Mouse (Mus musculus) lung, adult 18-20 months (tissue): ENCODE data around the gene Cplx2.

Experiments
- DNase-seq, 2 experiments: peaks; one replicate each; pipeline ENCODE4 v3.0.0; 2022; ENCODE audit warnings: mixed read lengths in 2 of 2

The Cplx2 gene

DNA sequence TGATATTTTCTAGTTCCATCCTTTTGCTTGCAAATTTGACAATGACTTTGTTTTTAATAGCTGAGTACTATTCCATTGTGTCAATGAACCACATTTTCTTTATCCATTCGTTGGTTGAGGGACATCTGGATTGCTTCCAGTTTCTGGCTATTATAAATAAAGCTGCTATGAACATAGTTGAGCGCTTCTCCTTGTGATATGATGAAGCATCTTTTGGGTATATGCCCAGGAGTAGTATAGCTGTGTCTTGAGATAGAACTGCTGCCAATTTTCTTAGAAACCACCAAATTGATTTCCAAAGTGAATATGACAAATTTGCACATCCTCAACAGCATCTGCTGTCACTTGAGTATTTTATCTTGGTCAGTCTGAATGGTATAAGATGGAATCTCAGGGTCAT, 34.7 kb downstream of the Cplx2 start:
- DNase-seq, result no peak

DNA sequence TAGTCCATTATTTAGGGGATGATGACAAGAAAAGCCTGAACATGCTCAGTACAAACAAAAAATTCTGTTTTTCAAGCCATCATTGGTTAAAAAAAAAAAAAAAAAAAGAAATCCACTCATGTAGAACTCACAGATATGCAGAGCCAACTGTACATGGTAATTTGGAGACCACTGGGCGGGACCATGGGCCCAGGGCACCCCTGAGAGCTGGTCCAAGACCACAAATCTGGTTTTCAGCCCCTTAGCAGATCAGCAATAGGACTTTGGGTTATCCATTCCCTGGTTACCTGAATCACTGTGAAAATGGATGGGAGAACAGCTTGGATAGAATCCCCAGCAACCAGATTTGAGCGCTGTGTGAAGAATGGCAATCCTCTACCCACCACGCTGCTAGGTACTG, 40.5 kb downstream of the Cplx2 start:
- no peak for DNase-seq

DNA sequence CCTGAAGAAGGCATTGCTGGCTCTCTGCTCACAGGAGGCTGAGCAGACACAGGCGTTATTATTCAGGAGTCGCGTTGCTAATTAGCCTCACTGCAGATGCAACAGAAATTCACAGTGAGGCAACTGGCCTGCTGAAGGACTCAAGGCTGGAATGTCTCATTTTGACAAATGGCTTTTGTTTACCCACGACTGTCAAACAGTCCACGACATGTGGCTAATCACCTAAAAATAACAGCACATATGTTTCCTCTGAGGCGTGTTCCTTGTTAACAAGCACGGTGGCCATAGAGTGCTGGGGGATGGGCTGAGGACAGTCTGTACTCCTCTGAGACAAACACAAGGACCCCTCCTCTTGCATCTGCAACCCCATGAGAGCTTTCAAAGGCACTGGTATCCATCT, 41.1 kb downstream of the Cplx2 start:
- no peak for DNase-seq

DNA sequence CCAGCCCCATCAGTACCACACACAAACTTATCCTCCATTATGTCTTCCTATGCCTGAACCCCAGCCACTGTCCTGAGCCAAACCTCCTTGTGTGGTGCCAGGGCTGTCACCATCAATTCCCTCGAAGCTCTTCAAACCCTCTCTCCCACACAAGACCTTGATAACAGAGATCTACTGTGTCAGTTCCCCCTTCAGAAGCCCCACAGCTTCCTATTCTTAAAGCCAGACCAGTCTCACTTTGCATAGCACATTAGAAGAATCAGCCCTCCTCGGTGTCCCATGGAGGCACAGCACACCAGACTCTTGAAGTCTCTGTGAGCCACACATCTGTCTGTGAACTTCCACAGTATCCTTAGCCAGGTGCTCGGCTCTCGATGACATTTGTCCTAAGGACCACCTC, 41.6 kb downstream of the Cplx2 start:
- DNase-seq, result no peak

DNA sequence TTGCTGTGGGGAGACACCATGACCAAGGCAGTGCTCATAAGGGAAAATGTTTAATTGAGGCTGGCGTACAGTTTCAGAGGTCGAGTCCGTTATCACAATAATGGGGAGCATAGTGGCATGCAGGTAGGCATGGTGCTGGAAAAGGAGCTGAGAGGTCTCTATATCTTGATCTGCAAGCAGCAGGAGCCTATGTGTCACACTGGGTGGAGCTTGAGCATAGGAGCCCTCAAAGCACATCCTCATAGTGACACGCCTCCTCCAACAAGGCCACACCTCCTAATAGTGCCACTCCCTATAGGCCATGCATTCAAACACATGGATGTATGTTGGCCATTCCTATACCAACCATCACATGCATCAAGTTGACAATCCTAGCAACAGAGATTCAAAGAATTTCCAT, 43.9 kb downstream of the Cplx2 start:
- DNase-seq, result no peak

DNA sequence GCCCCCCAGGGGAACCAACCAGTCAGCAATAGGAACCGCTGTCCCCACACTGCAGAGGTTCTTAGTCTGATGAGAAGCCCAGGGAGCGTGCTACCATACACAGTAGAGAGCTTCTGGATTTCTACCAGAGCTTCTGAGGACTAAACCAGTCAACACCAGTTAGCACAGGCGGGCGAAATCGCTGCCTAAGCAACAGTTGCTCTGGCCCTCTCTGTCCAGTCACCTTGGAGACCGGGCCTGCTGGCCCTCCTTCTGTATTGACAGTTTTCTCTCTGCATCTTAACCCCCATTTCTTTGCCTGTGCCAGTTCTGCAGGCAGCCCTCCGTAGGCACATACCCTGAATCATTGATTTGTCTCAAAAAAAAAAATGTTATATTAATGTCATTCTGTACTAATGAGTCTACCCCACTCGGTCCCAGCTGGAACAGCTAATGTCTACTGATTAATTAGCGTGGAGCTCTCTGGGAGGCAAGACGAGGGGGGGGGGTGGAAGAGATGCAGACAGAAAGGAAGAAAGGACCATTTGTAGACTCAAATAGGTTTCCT, 47.7 kb downstream of the Cplx2 start:
- DNase-seq, result no peak

DNA sequence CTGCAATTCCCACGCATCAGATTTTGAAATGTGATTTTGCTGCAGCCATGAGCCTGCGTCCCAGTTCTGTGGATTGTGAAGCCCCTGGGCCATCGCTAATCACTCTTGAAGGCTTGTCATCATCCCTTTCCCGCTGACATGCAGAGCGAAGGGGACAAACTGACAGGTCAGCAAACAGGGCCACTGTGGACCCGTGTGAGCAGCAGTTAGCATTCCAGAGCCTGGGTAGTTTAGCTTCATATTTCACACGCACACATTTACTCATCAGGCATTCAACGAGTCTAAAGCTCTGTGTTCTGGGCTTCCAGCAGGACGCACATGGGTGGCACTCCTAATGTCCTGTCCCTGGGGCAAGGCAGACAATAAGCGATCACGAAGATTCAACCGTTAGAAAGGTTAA, 49.1 kb downstream of the Cplx2 start:
- no peak for DNase-seq

DNA sequence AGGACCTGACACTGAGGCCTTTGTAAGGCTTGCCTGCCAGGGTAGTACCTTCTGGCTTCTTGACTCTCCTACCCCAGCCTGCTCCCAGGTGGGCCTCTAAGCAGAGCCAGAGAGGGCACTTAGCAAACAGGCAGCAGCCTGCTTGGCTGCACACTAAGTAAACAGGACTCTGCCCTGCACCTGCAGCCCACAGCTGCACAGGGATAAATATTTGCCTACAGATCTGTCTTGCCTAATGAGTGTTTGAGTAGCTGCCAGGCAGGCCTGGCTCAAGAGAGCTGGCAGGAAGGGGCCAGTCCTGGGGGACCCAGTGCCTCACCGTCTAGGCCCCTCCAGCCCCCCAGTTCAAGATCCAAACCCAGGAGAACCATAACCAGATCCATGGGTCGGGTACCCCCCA, 54.1 kb downstream of the Cplx2 start:
- DNase-seq, result peak; percentile 70 to 77

DNA sequence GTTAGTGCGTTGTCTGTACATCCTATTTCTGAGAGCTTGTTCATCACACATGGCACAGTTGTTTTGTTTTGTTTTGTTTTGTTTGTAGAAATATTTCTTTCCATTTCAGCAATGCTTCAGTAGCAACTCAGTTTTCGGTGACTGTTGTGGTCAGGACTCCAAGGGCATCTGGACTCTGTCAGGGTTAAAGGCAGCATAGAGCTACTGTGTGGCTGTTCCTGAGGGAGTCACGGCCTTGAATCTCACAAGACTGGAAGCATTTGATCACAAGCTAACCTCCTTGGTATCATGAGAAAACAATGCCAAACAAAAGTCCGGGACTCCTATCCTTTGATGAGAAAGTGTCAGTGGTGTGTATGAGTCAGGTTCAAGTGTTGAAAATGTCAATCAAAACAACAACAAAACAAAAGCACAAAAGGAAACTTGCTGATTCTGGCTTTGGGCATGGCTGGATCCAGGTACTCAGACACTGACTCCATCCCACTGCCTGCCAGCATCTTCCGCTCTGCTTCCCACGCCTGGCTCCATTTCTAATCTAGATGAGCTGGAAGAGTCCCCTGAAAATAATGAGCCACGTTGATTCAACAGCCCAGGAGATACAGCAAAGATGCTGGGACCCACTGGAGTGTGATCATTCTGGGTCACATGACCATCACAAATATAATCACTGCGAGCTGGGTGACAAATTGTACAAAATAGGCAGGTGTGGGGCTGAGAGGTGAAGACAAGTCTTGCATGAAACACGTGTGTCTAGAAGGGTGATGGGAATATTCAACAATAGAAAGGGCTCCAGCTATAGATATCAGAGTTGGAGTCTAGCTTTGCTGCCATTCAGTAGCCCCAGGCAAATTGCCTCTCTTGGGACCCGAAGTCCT, 55.9 kb downstream of the Cplx2 start:
- DNase-seq, result no peak

DNA sequence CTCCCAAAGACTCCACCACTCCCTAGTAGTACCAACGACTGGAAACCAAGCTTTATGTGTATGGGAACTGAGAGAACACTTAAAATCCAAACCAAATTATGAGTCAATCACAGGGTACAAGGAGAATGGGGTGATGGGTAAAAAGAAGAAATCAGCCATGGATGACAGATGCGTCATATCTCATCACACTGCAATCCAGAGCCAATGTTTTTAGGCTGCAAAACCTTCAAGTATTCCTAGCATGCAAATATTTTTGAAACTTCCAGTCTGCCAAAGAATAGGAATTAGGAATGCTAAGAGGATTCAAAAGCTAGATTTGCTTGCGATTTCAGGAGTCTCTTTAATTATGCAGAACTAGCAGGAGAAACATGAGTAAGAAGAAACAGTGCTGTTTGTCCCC, 57.6 kb downstream of the Cplx2 start:
- DNase-seq, result peak in 1 of 2 experiments; percentile 30

DNA sequence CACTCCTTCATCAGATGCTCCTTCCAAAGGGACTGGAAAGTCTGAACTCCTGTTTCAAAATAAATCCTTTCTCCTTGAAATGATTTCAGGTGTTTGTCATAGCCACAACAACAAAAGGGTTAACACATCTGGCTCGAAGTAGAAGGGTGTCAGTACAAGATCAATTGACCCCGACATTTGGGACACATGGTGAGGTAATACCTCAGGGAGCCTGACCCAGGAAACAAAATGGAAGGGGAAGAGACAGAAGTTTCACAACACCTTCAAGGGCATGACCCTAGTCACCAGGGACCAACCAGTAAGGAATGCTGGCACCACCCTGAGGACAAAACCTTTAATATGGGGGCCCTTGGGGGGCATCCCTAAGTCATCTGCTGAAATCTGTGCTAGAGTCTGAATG, 58.9 kb downstream of the Cplx2 start:
- no peak for DNase-seq

DNA sequence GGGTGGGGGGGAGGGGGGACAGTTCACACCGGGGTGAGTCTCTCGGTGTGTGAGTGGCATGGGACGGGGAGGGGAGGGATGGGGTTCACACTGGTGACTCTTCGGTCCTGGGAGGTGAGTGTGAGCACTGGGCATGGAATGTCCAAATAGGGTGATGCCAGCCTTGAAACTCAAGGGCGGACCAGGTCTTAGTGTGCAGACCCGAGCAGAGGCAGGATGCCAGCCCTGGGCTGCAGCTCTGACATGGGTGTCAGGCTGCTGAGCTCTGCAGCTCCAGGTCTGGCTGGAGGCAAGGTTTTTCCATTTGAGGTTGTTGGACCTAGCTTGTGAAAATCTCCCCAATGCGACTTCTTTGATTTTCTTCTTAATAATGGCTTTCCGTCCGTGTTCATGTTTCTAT, 60.0 kb downstream of the Cplx2 start:
- no peak for DNase-seq
